Mouse (Mus musculus) urinary bladder, postnatal 25 days (tissue): ENCODE results near the gene Det1.
A peak's percentile ranks its signal among the peaks of the same experiment; 100 is the strongest.

Source experiments
- DNase-seq: peaks from one replicate; pipeline ENCODE4 v3.0.0; 2022; ENCODE audit warnings: low spot score

Gene Det1

GRCm38 (mm10) chr7:78846737-78847434 is at the start of gene Det1:
TSS of gene Det1 (minus strand) at chr7:78847263.
- DNase-seq = peak; percentile 88

GRCm38 (mm10) chr7:78895653-78896333 is 48.7 kb upstream of the Det1 start, which contains the start of gene Aen:
TSS of gene Aen (plus strand) at chr7:78895854.
- peak; percentile 96 for DNase-seq

- no peak for DNase-seq
These were observed 48.1 kb upstream of the Det1 start for GRCm38 (mm10) chr7:78895021-78895652.

DNA sequence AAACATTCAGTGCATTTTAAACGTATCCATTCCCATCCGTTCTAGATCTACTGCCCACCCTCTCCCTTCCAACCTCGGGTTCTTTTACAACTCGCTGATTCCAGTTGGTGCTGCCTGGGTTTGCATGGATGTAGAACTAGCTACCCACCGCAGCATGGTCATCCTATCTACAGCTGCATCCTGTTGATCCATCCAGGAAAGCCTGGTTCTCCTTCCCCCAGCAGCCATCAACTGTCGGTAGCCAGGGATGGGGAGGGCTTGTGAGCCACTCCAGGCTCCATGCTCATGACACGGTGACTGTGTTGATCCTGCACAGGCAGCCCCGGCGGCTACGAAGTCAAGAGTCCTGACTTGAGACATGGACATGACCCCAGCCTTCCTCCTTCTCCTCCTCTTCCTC is 46.9 kb upstream of the Det1 start:
- no peak for DNase-seq

DNA sequence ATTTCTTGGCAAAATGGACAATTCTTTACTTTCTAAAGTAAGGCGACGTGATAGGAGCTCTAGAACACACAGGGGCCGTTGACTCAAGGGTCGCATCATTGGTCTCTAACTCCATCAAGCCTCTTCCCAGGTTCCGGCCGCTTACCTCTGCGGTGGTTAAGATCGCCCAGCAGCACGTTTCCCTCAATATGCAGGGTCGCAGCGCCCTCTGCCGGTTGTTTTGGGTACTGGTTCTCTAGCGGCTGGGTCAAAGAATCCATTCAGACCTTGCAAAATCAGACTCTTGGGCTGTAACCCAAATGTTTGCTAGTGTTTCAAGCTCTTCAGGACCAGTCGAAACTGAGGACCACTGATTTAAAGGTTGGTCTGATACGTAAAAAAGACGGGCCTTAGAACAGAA is 43.6 kb upstream of the Det1 start:
- peak; percentile 93 for DNase-seq

GRCm38 (mm10) chr7:78887431-78887842 is 40.4 kb upstream of the Det1 start:
- no peak for DNase-seq

- no peak for DNase-seq
These were observed 39.4 kb upstream of the Det1 start for GRCm38 (mm10) chr7:78886496-78886895.

GRCm38 (mm10) chr7:78885404-78885803 is 38.3 kb upstream of the Det1 start:
- no peak for DNase-seq

GRCm38 (mm10) chr7:78884139-78884538 is 37.1 kb upstream of the Det1 start:
- DNase-seq = no peak

DNA sequence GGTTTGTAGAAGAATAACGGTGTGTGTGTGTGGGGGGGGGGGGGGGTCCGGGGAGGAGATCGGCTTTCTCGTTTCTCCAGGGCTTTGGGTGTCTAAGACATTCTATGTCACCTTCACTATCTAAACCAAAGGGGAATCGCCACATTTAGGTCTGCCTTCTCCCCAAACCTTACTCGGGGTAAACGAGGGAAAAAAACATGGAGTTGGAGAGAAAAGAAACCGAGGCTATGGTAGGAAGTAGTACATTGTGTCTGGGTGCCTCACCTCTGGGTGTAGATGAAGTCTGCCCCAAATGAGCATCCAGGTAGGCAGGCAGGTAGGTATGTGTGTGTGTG is 36.6 kb upstream of the Det1 start:
- no peak for DNase-seq

DNA sequence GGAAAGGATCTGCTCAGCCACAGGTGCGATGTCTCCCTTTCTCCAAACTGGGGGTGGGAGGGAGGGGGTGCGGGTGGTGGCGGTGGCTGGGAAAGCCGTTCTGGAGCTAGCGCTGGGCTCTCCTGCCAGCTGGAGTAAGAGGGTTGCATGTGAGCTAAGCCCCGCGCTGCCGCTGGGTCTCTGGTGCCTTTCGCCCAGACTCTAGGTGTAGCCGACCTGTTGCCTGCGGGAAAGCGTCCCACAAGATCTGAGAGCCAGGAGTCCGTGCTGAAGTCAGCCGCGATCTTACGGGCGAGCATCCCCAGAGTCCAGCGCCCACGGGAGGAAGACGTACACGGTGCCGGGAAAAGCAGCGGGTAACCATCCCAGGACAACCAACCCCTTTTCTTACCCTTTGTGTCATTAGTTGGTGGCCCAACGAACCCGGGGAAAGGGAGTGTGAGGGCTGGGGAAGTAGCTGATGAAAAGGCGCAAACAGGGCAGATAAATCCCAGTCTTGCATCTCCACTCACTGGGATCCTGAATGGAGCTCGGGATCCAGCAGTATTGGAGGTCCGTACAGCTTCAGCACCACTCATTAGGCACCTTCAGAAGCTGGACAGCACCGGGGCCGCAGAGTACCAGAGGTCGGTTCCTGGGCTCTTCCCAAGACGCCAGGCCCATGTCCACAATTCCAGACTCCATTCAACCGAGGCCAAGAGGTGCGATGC is 36.1 kb upstream of the Det1 start:
- no peak for DNase-seq

GRCm38 (mm10) chr7:78882469-78882837 is 35.4 kb upstream of the Det1 start:
- DNase-seq = no peak

GRCm38 (mm10) chr7:78881607-78882468 is 34.8 kb upstream of the Det1 start:
- DNase-seq = no peak

DNA sequence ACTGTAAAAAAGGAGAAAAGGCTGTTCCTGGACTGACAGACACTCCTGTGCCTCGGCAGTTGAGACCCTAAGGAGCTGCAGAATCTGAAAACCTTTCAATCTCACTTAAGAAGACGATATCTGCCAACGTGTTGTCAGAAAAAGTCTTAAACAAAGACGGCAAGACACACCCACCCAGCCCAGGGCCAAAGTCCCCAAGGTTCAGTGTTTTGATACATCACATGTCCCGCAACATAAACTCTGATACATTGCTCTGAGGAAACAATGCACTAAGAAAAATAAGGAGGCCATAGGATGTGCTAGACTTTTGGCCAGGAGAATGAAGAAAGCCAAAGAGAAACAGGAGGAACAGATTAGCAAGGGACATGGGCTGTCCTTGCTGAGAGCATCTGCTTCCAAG is 25.8 kb upstream of the Det1 start:
- no peak for DNase-seq

GRCm38 (mm10) chr7:78872366-78872765 is 25.3 kb upstream of the Det1 start:
- DNase-seq = no peak

DNA sequence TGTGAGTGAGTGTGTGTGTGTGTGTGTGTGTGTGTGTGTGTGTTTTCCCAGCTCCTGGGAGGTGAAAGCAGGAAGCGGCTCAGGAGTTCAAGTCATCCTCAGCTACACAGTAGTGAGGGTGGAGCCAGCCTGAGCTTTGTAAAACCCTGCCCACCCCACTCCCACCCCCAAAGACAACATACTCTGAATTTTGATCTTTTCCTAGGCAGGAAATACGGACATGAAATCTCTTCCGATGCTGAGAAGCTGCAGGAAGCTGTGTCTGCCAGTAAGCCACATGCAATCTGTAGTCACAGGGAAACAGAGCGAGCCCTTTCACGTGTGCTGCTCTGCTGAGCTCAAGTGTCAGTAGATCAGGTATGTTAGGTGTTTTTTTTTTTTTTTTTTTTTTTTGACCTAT is 21.7 kb upstream of the Det1 start:
- no peak for DNase-seq

GRCm38 (mm10) chr7:78865212-78865949 is 18.3 kb upstream of the Det1 start:
- DNase-seq = no peak

- DNase-seq = no peak
These were observed 17.4 kb upstream of the Det1 start for GRCm38 (mm10) chr7:78864446-78864802.

GRCm38 (mm10) chr7:78863796-78864445 is 16.9 kb upstream of the Det1 start:
- DNase-seq = no peak

DNA sequence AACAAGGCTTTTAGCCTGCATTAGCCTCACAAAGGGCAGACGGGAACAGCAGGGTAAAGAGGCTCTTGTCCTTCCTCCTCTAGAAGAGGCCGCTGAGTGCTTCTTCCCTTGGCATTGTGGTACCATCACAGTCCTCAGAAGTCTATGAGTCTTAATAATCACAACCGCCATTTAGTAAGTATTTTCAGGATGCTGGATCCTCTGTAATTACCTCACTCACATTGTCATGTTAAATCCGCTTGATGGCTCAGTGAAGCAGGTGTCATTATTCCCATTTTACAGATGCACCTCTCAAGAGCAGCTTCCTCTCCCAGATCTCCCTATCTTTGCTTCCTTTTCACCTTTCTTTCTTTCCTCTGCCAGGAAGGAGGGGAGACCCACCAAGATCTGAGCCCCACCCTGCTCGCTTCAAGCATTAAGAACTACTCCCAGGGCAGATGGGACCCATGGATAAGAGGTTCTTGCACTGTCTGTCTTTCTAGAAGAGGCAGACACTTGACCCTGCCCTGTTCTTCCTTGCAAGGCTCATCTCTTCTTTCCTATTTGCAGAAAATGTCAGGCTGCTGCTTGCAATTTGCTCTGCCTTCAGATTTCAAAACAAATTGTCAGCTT is 8.1 kb upstream of the Det1 start:
- no peak for DNase-seq
